Comparison of ENCODE assay signal across 11 mouse cellular contexts in the genomic region with DNA sequence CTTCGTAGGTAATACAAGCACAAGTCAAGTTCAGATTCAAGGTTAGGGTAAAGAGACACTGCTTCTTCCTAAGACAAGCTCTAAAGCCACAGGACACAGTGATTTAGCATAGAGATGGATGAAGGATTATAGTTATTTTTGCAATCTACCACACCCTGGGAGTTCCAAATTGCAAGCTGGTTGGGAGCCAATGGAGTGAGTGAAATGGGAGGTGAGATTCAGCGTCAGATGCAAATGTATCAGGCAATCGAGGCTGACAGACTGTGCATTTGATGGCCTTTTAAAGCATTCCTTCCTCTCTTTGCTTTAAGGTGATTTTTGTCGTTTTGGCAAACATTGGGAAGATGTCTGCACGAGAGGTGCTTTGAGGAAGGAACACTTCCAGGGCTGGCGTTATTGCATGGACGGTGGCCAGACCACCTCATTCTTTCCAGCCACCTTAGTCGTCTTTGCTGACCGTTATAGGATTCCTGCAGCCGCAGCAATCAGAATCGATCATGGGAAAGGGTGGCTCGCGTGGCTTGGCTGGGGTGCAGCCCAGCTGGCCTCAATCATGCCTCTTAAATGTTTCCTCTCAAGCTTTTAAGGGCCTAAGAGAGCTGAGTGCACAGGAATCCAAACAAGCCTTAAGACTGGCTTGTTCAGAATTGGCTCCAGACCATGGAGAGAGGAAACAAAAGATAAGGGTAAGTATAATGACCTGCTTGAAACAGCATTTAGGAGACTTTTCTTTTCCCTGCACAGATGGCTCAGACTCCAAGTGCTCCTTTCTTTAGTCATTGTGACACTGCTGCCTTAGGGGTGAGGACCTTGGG.
A peak's percentile ranks its signal among the peaks of the same experiment; 100 is the strongest.
DNase-seq lines count a peak whose midpoint lies in the region; ATAC-seq lines count a peak whose summit lies in the region.
"Had no signal": no experiment of that assay in that cellular context is flagged by ENCODE, and none has a peak within 500 bp of the region (broad histone marks: within the 10 kb centered on the region; RNA-seq: fewer than 3 reads in every experiment).

No protein-coding gene starts in this region.

- H3K36me3 ChIP-seq in forebrain, embryonic 13.5 days (ENCODE audit: poor library complexity, severe bottlenecking): no peaks in the 10 kb centered on the region
- no peaks in the 10 kb centered on the region for H3K36me3 ChIP-seq in forebrain, embryonic 11.5 days (ENCODE audit: control insufficient read depth, insufficient read depth, low read length)
- H3K36me3 ChIP-seq in forebrain, embryonic 16.5 days (ENCODE audit: control insufficient read depth, insufficient read depth): no peaks in the 10 kb centered on the region
- H3K36me3 ChIP-seq: neural tube, embryonic 12.5 days had no signal

- peak; percentile 51 for ATAC-seq in forebrain, embryonic 13.5 days
- ATAC-seq in forebrain, embryonic 11.5 days (replicated peaks; ENCODE audit: low FRiP score): no peak; the same call in 1 of the 2 replicates
- ATAC-seq in forebrain, embryonic 16.5 days: peak; percentile 40

- H3K9ac ChIP-seq in forebrain, embryonic 13.5 days: no peak overlapping the region
- H3K9ac ChIP-seq in forebrain, embryonic 11.5 days (ENCODE audit: low read length): no peak overlapping the region
- H3K9ac ChIP-seq in forebrain, embryonic 16.5 days (replicated peaks; ENCODE audit: low read depth, low read length): no peak overlapping the region
- H3K9ac ChIP-seq: neural tube, embryonic 12.5 days had no signal

- peaks cover 21% of the 10 kb centered on the region for H3K27me3 ChIP-seq in forebrain, embryonic 13.5 days
- H3K27me3 ChIP-seq in forebrain, embryonic 11.5 days (ENCODE audit: control insufficient read depth, insufficient read depth, low read length): peaks cover 2% of the 10 kb centered on the region; the same call in 1 of the 2 replicates
- 0 out of 2 replicates have a peak, but pooled peaks cover 3% of the 10 kb centered on the region for H3K27me3 ChIP-seq in forebrain, embryonic 16.5 days (replicated peaks; ENCODE audit: control insufficient read depth, insufficient read depth, low read length)
- H3K27me3 ChIP-seq: neural tube, embryonic 12.5 days had no signal

- H3K9me3 ChIP-seq in forebrain, embryonic 13.5 days (replicated peaks): no peaks in the 10 kb centered on the region
- peaks cover 4% of the 10 kb centered on the region; the same call in 1 of the 2 replicates for H3K9me3 ChIP-seq in forebrain, embryonic 11.5 days (ENCODE audit: control insufficient read depth, low read length)
- no peaks in the 10 kb centered on the region for H3K9me3 ChIP-seq in forebrain, embryonic 16.5 days (ENCODE audit: control insufficient read depth, low read length)

- DNase-seq in forebrain, embryonic 11.5 days (ENCODE audit: low spot score): no peak
- DNase-seq in kidney, postnatal 4 days: peak; percentile 20 to 26
- no peak for DNase-seq in kidney, adult 8-10 months
- peak; percentile 69 for DNase-seq in lung, postnatal 25 days (ENCODE audit: low spot score)
- DNase-seq in layer of hippocampus, postnatal 25 days (ENCODE audit: extremely low spot score in 1 of 2, low spot score in 1 of 2): no peak
- no peak for DNase-seq in adrenal gland, adult 2 months
- DNase-seq: heart, adult 11 months; right cerebral cortex, adult 18-20 months had no signal

- H3K4me1 ChIP-seq in forebrain, embryonic 13.5 days: peaks cover 16% of the 10 kb centered on the region
- H3K4me1 ChIP-seq in forebrain, embryonic 11.5 days (replicated peaks; ENCODE audit: control insufficient read depth, insufficient read depth, low read length): peaks cover 4% of the 10 kb centered on the region; the same call in 1 of the 2 replicates
- peaks cover 15% of the 10 kb centered on the region for H3K4me1 ChIP-seq in forebrain, embryonic 16.5 days (replicated peaks; ENCODE audit: control insufficient read depth, insufficient read depth, low read length)

- H3K27ac ChIP-seq in forebrain, embryonic 13.5 days: no peak overlapping the region
- no peak overlapping the region for H3K27ac ChIP-seq in forebrain, embryonic 11.5 days (ENCODE audit: low read depth, low read length)
- H3K27ac ChIP-seq in forebrain, embryonic 16.5 days (ENCODE audit: low read length): no peak overlapping the region
- H3K27ac ChIP-seq: neural tube, embryonic 12.5 days had no signal

- no peak overlapping the region for H3K4me2 ChIP-seq in forebrain, embryonic 13.5 days
- no peak overlapping the region for H3K4me2 ChIP-seq in forebrain, embryonic 11.5 days (ENCODE audit: low read depth, low read length, severe bottlenecking)
- H3K4me2 ChIP-seq in forebrain, embryonic 16.5 days (ENCODE audit: low read length): no peak overlapping the region
- H3K4me2 ChIP-seq: neural tube, embryonic 12.5 days had no signal

- 19% methylated on average over 13 of the region's 13 CpGs for WGBS in forebrain, embryonic 13.5 days
- 25% methylated on average over 13 of the region's 13 CpGs for WGBS in forebrain, embryonic 11.5 days
- WGBS in forebrain, embryonic 16.5 days: 13% methylated on average over 13 of the region's 13 CpGs

- H3K4me3 ChIP-seq in forebrain, embryonic 13.5 days: no peak overlapping the region
- no peak overlapping the region for H3K4me3 ChIP-seq in forebrain, embryonic 11.5 days (ENCODE audit: low read depth, low read length)
- no peak overlapping the region for H3K4me3 ChIP-seq in forebrain, embryonic 16.5 days (replicated peaks; ENCODE audit: low read length)
- H3K4me3 ChIP-seq: neural tube, embryonic 12.5 days had no signal

Comparison
In these comparisons a context has a peak if more than half of its experiments do, and no peak if none do; other contexts are left out.
1. DNase-seq: peak in kidney, postnatal 4 days (2 of 2) and lung, postnatal 25 days (single experiment); none in forebrain, embryonic 11.5 days (single experiment), kidney, adult 8-10 months (0 of 2), layer of hippocampus, postnatal 25 days (0 of 2) and adrenal gland, adult 2 months (single experiment).